Comparison of ENCODE assay signal across 7 mouse cellular contexts in the genomic region with DNA sequence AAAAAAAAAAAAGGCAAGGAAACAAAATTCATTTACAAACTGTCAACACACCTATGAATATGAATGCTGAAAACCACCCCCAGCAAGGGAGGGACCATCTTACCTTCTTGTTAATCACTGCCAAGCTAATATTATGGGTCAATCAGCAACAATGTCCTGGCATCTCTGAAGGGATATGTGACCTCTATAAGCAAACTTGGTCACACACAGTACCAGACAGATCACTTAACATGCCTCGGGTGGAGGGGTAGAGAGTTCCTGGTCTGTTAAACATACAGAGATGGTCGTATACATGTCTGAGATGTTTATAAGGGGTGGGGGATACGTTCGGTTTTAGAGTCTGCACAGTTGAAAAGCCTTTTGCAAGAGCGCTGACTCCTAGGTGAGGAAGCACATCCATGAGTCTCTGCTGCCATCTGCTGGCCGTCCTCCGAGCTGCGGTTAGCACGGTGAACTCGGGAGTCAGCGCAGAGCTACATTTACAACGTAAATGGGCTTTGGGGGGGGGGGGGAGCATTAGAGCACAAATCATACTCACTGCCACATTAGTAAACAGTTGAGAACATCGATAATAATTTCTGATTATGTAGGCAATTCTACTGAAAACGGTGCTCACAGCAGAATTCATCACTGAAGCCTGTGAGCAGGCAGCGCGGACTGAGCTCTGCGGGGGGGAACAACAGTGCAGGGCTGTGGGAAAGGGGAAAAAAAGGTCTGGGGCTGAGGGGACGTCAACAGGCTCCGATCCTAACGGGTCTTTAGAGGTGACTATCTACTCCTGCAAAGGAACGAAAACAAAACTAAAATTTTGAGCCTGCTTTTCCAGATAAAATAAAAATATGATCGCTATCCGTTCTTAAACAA.
DNase-seq lines count a peak whose midpoint lies in the region; ATAC-seq and TF ChIP-seq lines count a peak whose summit lies in the region.

No protein-coding gene starts in this region.

- intact Hi-C loops in heart, adult 2 months (cut with DNase I), result loop anchor here (1.0 to 10.0 kb wide), 2 partner anchors 619 to 834 kb away; no protein-coding TSS in a partner anchor

- 33% methylated on average over 23 of the region's 23 CpGs for WGBS in embryonic facial prominence, embryonic 10.5 days
- WGBS in heart, adult 2 months, result 27% methylated on average over 23 of the region's 23 CpGs
- 30% methylated on average over 23 of the region's 23 CpGs for WGBS in limb, embryonic 12.5 days

- TF ChIP-seq EP300 in heart, adult 2 months (IDR thresholded peaks at IDR 0.05; ENCODE audit: insufficient read depth, low read depth, low read length), result peak; percentile 84; the same call in 1 of the 2 replicates

- H3K79me2 ChIP-seq in heart, adult 2 months (replicated peaks; ENCODE audit: control insufficient read depth, insufficient read depth, low read length), result no peaks in the 10 kb centered on the region

- no peak overlapping the region for H3K27ac ChIP-seq in embryonic facial prominence, embryonic 10.5 days (replicated peaks)
- H3K27ac ChIP-seq in heart, adult 2 months, result no peak overlapping the region
- H3K27ac ChIP-seq in limb, embryonic 12.5 days, result no peak overlapping the region

- H3K27me3 ChIP-seq in embryonic facial prominence, embryonic 10.5 days (replicated peaks; ENCODE audit: low read depth, poor library complexity, severe bottlenecking), result no peaks in the 10 kb centered on the region
- no peaks in the 10 kb centered on the region for H3K27me3 ChIP-seq in heart, adult 2 months (ENCODE audit: control insufficient read depth, insufficient read depth, low read length)
- H3K27me3 ChIP-seq in limb, embryonic 12.5 days, result no peaks in the 10 kb centered on the region

- H3K9me3 ChIP-seq in embryonic facial prominence, embryonic 10.5 days, result no peaks in the 10 kb centered on the region
- no peaks in the 10 kb centered on the region for H3K9me3 ChIP-seq in limb, embryonic 12.5 days

- peak; percentile 87 for ATAC-seq in limb, embryonic 12.5 days (ENCODE audit: insufficient number of reproducible peaks, insufficient read depth, low FRiP score, low TSS enrichment, low read depth)

- peak; percentile 90 for DNase-seq in adrenal gland, postnatal 25 days
- peak; percentile 90 for DNase-seq in embryonic facial prominence, embryonic 10.5 days (ENCODE audit: low spot score)
- DNase-seq in heart, adult 2 months, result peak; percentile 75 to 91
- peak; percentile 45 to 82 for DNase-seq in kidney, adult 8-10 months
- peak; percentile 52 to 74 for DNase-seq in monocyte, adult 2 months (ENCODE audit: low read depth in 1 of 2, low spot score in 2 of 2)
- peak; percentile 57 to 74 for DNase-seq in spleen, postnatal 14 days (ENCODE audit: low spot score in 2 of 2)

- no peak for TF ChIP-seq POLR2A in heart, adult 2 months (IDR thresholded peaks at IDR 0.05; ENCODE audit: insufficient read depth, low read depth, low read length)

- H3K4me3 ChIP-seq in embryonic facial prominence, embryonic 10.5 days, result no peak overlapping the region
- H3K4me3 ChIP-seq in heart, adult 2 months, result no peak overlapping the region
- no peak overlapping the region for H3K4me3 ChIP-seq in limb, embryonic 12.5 days (replicated peaks)

- H3K4me1 ChIP-seq in embryonic facial prominence, embryonic 10.5 days, result no peaks in the 10 kb centered on the region
- no peaks in the 10 kb centered on the region for H3K4me1 ChIP-seq in heart, adult 2 months (ENCODE audit: control insufficient read depth, insufficient read depth, low read length)
- H3K4me1 ChIP-seq in limb, embryonic 12.5 days (replicated peaks), result no peaks in the 10 kb centered on the region

- H3K4me2 ChIP-seq in limb, embryonic 12.5 days, result peak overlapping the region; percentile 18; the same call in 1 of the 2 replicates

- H3K36me3 ChIP-seq in embryonic facial prominence, embryonic 10.5 days (replicated peaks), result no peaks in the 10 kb centered on the region
- H3K36me3 ChIP-seq in heart, adult 2 months (ENCODE audit: control insufficient read depth, insufficient read depth, low read length), result no peaks in the 10 kb centered on the region
- H3K36me3 ChIP-seq in limb, embryonic 12.5 days, result no peaks in the 10 kb centered on the region

- TF ChIP-seq CTCF in heart, adult 2 months (IDR thresholded peaks at IDR 0.05), result peak; percentile 88

- H3K9ac ChIP-seq in heart, adult 2 months (ENCODE audit: low read depth, low read length), result no peak overlapping the region
- H3K9ac ChIP-seq in limb, embryonic 12.5 days (replicated peaks), result no peak overlapping the region
